Mouse (Mus musculus) heart, postnatal 10 days (tissue): ENCODE results near the gene Zfp605. TPM values are rescaled to one million over a fixed set of nuclear protein-coding genes. Genes with fewer than 3 reads are reported as not detected.
"Not testable (repeated sequence)": the region's sequence is repeated elsewhere in the genome, so short reads cannot be mapped to it uniquely, and the experiment has no call there.

ENCODE experiments used
- DNase-seq, 2 experiments: peaks; one replicate each; pipeline ENCODE4 v3.0.0; 2021
- intact Hi-C: fragments of 180-260 bp; cut with DNase I; formaldehyde crosslinking; loops from one replicate; pipeline ENCODE4 v1.15.1; 2025
- total RNA-seq, 2 experiments: library from RNA; stranded (reverse); gene quantifications; 2 replicates each; pipeline ENCODE4 v1.2.3; 2021

Zfp605 gene
- 1 to 10 TPM; 3.4 to 3.7 TPM for total RNA-seq

- peak; percentile 91 to 92 for DNase-seq
- intact Hi-C loops, result loop anchor here (5.0 kb wide), 1 partner anchor 53 kb away; no protein-coding TSS in a partner anchor
Measured at GRCm38 (mm10) chr5:110109991-110110441, at the start of gene Zfp605. TSS of gene Zfp605 (plus strand) at chr5:110110092.

- intact Hi-C loops, DNase-seq: not testable (repeated sequence)
Measured at GRCm38 (mm10) chr5:110072413-110072812, 37.5 kb upstream of the Zfp605 start, which contains the start of gene Gm17655. TSS of gene Gm17655 (minus strand) at chr5:110072513.

GRCm38 (mm10) chr5:110082961-110083360 is 26.9 kb upstream of the Zfp605 start:
- intact Hi-C loops, result no loop called here

GRCm38 (mm10) chr5:110086161-110086866 is 23.6 kb upstream of the Zfp605 start:
- DNase-seq, result no peak
- intact Hi-C loops, result no loop called here

More at GRCm38 (mm10) chr5:110082961-110083360, 26.9 kb upstream of the Zfp605 start:
- DNase-seq, result no peak

GRCm38 (mm10) chr5:110091546-110091945 is 18.3 kb upstream of the Zfp605 start:
- DNase-seq, result no peak
- intact Hi-C loops, result no loop called here

GRCm38 (mm10) chr5:110094030-110094846 is 15.7 kb upstream of the Zfp605 start, which contains the start of gene Gm35315:
TSS of gene Gm35315 (minus strand) at chr5:110094420.
- DNase-seq, result peak; percentile 88 to 89
- intact Hi-C loops, result no loop called here

GRCm38 (mm10) chr5:110094847-110095213 is 15.1 kb upstream of the Zfp605 start:
- no peak for DNase-seq
- intact Hi-C loops, result no loop called here

GRCm38 (mm10) chr5:110098991-110099477 is 10.9 kb upstream of the Zfp605 start:
- intact Hi-C loops, result no loop called here
- DNase-seq, result no peak

GRCm38 (mm10) chr5:110099656-110100580 is 10.0 kb upstream of the Zfp605 start, which contains the start of gene Plcxd1:
TSS of gene Plcxd1 (plus strand) at chr5:110099969.
- DNase-seq, result no peak
- intact Hi-C loops, result no loop called here

- intact Hi-C loops, result no loop called here
- no peak for DNase-seq
Measured at GRCm38 (mm10) chr5:110100921-110101631, 8.8 kb upstream of the Zfp605 start.

GRCm38 (mm10) chr5:110101716-110102347 is 8.1 kb upstream of the Zfp605 start:
- intact Hi-C loops, result no loop called here
- DNase-seq, result no peak

- intact Hi-C loops, result no loop called here
- DNase-seq, result no peak
Measured at GRCm38 (mm10) chr5:110102429-110102828, 7.5 kb upstream of the Zfp605 start.

- intact Hi-C loops, result no loop called here
- DNase-seq, result no peak
Measured at GRCm38 (mm10) chr5:110102853-110103625, 6.9 kb upstream of the Zfp605 start.

- no peak for DNase-seq
- intact Hi-C loops, result no loop called here
Measured at GRCm38 (mm10) chr5:110103901-110104615, 5.8 kb upstream of the Zfp605 start.

- DNase-seq, result no peak
- intact Hi-C loops, result loop anchor here (5.0 kb wide), 1 partner anchor 47 kb away; no protein-coding TSS in a partner anchor
Measured at GRCm38 (mm10) chr5:110104616-110105380, 5.1 kb upstream of the Zfp605 start.

- intact Hi-C loops, result loop anchor here (5.0 kb wide), 1 partner anchor 49 kb away; no protein-coding TSS in a partner anchor
- DNase-seq, result no peak
Measured at GRCm38 (mm10) chr5:110106140-110106871, 3.6 kb upstream of the Zfp605 start.
